Mouse (Mus musculus) myocyte (in vitro differentiated cells): ENCODE results near the gene Lmo4. TPM values are rescaled to one million over a fixed set of nuclear protein-coding genes. Genes with fewer than 3 reads are reported as not detected.

Experiments
- H3K27me3 ChIP-seq: one replicate; pipeline ENCODE4 v1.6.1; 2011; ENCODE audit not compliant: control insufficient read depth, insufficient read depth, insufficient read length
- H3K36me3 ChIP-seq: one replicate; pipeline ENCODE4 v1.6.1; 2011; ENCODE audit not compliant: control insufficient read depth, insufficient read depth
- H3K4me2 ChIP-seq: one replicate; pipeline ENCODE4 v1.6.1; 2011; ENCODE audit warnings: low read depth, control low read depth
- H3K4me3 ChIP-seq: one replicate; pipeline ENCODE4 v1.5.1; 2011; ENCODE audit warnings: mild to moderate bottlenecking, control low read depth, moderate library complexity
- H3K79me2 ChIP-seq: one replicate; pipeline ENCODE4 v1.6.1; 2011; ENCODE audit not compliant: control insufficient read depth, insufficient read depth
- H3ac ChIP-seq: one replicate; pipeline ENCODE4 v1.6.1; 2011; ENCODE audit not compliant: control insufficient read depth, insufficient read length
- MAX ChIP-seq: IDR thresholded peaks from one replicate; pipeline ENCODE4 v1.6.1; 2011; ENCODE audit warnings: low read depth, mild to moderate bottlenecking, control low read depth
- MYOD1 ChIP-seq, 3 experiments: IDR thresholded peaks; one replicate each; pipeline ENCODE4 v1.6.1; 2011; ENCODE audit warnings: control low read depth in 2 of 3, low read depth in 2 of 3, mild to moderate bottlenecking in 2 of 3, moderate library complexity in 1 of 3; ENCODE audit not compliant: insufficient read length in 2 of 3, control insufficient read depth in 1 of 3
- REST ChIP-seq: IDR thresholded peaks from one replicate; pipeline ENCODE4 v1.6.1; 2011; ENCODE audit warnings: mild to moderate bottlenecking, control low read depth, moderate library complexity; ENCODE audit not compliant: insufficient read depth, insufficient read length
- USF1 ChIP-seq: IDR thresholded peaks from one replicate; pipeline ENCODE4 v1.6.1; 2011; ENCODE audit warnings: low read depth, mild to moderate bottlenecking, control low read depth, moderate library complexity
- polyA plus RNA-seq: library from polyadenylated mRNA; unstranded; fragments of >200 nt; fragmentation: generic; extraction: Trizol; gene quantifications from one replicate; pipeline ENCODE4 v1.2.1, GENCODE M21; 2012; ENCODE audit warnings: missing spikeins

Lmo4 gene
- polyA plus RNA-seq, 1 experiment: 75.0 TPM

DNA sequence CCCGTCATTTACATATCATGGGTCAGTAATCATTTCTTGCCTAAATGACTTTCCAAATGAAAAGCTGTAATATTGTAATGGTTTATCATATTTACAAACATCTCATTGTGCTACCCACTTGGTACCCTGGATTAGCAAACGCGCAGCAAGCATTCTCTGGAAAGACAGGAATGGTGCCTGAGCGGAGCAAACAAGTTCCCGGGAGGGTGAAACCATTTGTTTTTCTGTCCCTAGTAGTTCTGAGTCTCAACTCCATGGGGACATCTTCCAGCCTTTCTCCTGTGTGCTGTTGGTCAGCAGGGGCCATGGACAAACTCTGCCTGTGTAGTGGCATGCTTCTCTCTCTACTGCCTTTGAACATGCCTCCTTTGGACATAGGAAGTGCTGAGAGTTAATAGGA is 64.2 kb downstream of the Lmo4 start:
- H3K4me2 ChIP-seq: no peak overlapping the region
- no peaks in the 10 kb centered on the region for H3K27me3 ChIP-seq
- no peaks in the 10 kb centered on the region for H3K36me3 ChIP-seq
- no peaks in the 10 kb centered on the region for H3K79me2 ChIP-seq
- H3ac ChIP-seq: no peak overlapping the region
- no peak overlapping the region for H3K4me3 ChIP-seq
- no peak for TF ChIP-seq MYOD1 (IDR thresholded peaks at IDR 0.05; ENCODE audit: control insufficient read depth in 1 of 3, insufficient read length in 2 of 3, low read depth in 2 of 3)
- TF ChIP-seq MAX: no peak
- TF ChIP-seq USF1: no peak

- no peak overlapping the region for H3K4me2 ChIP-seq
- no peak overlapping the region for H3K4me3 ChIP-seq
- H3K79me2 ChIP-seq: no peaks in the 10 kb centered on the region
- no peaks in the 10 kb centered on the region for H3K27me3 ChIP-seq
- TF ChIP-seq REST: no peak
- H3K36me3 ChIP-seq: no peaks in the 10 kb centered on the region
- no peak overlapping the region for H3ac ChIP-seq
These were observed 66.4 kb downstream of the Lmo4 start for GRCm38 (mm10) chr3:144138659-144139058.
